Mouse (Mus musculus) ZHBTc4 (cell line): ENCODE measurements at regions not wholly inside any gene's neighbourhood (a gene's known extent, or its start where the extent isn't known, plus 50 kb on each side); places are given as distances from the start of the nearest gene placed in this dataset.

Source experiments
- DNase-seq: peaks from one replicate; pipeline ENCODE4 v3.0.0-alpha.2; 2011; ENCODE audit warnings: low read depth, low spot score

GRCm38 (mm10) chr6:127298105-127298504 is 146.1 kb upstream of the Ccnd2 start:
- no peak for DNase-seq

DNA sequence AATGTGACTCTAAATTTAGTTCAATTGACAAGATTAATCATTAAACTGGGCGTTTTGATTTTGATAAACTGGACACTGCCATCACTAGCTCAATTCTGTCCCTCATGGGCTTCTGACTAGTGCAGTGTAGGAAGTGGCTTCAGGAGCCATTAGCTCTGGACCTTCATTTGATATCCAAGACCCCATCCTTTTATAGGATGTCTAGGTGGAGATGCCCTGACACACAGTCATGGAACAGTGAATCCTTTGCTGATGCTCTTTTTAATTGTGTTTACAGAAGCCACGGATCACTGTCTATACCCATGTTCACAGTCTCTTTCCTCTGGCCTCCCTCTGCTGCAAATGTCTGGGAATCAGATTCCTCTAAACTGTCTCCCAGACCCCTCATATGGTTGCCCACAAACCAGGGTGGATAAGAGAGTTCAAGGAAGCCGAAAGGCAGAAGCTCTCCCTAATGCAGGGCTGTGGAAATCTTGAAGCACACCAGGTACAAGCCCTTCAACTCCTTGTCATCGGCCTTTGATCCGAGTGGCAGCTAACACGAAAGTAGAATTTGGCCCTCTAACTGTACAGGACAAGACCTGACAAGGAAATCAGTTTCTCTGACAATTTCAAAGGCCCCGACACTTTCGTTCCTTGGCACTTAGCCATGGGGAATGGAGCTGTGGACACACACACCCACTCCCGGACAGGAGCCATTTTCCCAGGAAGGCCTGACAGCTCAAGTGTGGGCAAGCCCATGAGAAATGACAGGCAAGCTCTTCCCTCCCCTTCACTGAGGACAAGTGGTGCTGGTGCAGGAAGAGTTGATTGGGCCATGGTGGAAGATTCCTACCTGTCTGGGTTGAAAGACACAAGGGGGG is 135.2 kb upstream of the Parp11 start:
- no peak for DNase-seq

DNA sequence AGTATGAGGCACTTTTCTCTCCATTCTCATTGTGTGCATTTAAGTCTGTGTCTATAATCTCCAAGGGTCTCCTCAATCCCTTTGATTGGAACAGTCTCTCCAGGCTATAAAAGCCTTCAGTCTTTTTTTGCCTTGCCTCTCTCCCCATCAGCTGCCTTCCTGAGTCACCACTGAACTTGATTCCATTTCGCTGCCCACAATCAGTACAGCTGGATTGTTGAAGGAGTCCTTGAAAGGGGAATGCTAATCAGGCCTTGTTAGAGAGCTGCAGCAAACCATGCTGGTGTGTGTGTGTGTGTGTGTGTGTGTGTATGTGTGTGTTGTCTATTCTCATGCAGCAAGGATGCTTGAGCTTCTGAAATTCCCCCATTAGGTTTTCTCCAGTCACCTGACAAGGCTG is 129.3 kb upstream of the Parp11 start:
- DNase-seq: peak; percentile 15

DNA sequence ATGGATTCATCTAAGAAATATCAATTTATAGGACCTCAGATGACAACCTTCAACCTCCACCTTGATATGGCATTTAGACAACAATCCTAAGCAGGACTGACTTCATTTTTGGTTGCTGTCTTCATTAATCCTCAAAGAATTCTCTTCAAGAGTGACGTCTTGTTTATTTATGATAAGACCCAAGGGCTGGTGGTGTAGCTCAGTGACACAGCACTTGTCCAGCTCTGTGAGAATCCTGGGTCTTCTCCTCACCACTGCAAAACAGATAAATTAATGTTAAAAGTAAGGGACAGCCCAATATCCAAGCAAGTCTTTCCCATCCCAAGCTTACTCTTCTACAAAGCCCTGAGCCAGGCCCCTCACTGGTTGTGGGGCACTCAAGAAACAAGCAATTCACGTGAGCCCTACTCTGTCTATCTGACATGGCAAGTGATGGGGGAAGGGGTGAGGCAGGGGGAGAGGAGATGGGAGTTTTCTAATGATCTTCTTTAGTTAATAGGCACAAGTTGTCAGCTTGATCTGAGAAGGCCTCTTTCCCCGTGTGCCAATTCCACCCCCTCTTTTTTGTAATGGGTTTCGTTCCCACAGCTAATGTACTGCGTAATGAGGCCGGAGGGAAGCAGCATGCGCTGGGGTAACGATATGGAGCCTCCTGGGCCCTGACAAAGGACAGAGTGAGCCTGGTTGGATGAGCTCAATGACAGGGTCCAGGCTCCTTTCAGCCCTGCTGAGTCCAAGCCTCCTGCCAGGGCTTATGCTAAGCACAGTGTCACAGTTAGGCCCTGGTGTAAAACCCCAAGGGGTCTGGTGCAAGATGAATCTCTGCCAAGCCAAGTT is 127.7 kb upstream of the Parp11 start:
- DNase-seq: no peak

- DNase-seq: no peak
These were observed 126.0 kb upstream of the Parp11 start for GRCm38 (mm10) chr6:127320600-127320999.

GRCm38 (mm10) chr6:127321031-127321430 is 125.6 kb upstream of the Parp11 start:
- no peak for DNase-seq

DNA sequence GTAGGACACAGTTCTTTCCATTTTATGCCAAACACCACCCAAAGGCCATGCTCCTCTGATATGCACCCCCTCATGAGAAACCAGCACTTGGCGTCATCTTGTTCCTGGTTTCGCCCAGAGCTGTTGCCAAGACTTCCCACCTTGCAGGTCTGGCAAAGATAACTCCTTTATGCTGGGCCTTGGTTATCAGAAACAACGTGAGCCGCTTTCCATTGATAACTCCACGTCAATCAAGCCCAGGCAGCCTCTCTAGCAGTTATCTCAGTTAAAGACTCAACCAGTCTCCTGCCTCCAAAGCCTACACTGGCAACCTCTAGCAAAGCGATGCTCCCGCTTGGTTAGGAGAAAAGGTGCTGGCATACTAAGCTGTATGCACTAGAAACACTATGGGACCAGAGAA is 124.2 kb upstream of the Parp11 start:
- DNase-seq: no peak

GRCm38 (mm10) chr6:127324984-127325383 is 121.7 kb upstream of the Parp11 start:
- no peak for DNase-seq

GRCm38 (mm10) chr6:127325596-127326332 is 120.9 kb upstream of the Parp11 start:
- no peak for DNase-seq

DNA sequence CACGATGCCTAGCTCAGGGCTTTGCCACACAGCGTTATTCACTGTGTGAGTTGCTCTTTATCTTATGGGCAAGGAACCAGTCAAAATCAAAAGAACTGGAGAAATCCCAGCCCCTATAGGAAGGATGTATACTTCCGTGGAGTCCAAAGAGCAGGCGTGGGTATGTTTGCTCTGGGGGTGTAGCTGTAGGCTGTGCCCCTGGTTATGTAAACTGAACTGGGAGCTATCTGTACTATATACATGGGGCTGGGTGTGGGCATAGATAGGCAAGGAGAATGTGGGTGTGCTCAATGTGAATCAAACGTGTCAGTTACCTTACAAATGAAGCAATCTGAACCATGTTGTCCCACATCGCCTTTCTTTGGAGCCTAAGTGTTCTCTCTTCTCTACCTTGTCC is 120.3 kb upstream of the Parp11 start:
- no peak for DNase-seq

- DNase-seq: no peak
These were observed 117.2 kb upstream of the Parp11 start for GRCm38 (mm10) chr6:127329191-127330014.

- DNase-seq: peak; percentile 90
These were observed 116.5 kb upstream of the Parp11 start for GRCm38 (mm10) chr6:127330015-127330705.

DNA sequence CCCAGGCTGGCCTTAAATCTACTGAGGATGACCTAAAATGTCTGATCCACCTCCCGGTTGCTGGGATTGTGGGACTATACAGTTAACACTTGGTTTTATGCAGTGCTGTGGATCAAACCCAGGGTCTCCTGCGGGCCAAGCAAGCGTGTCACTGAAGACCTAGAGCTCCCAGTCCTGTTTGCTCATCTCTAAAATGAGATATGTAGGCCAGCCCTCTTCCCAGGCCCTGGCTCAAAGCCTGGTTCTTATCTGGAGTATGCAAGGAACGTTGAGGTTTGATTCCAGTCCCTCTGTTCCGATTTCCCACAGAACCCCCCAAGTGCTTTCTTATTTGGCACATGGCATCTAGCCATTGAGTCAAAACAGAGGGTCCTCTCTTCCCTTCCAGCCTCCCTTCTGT is 115.5 kb upstream of the Parp11 start:
- DNase-seq: no peak

- DNase-seq: no peak
These were observed 112.4 kb upstream of the Parp11 start for GRCm38 (mm10) chr6:127334256-127334655.

DNA sequence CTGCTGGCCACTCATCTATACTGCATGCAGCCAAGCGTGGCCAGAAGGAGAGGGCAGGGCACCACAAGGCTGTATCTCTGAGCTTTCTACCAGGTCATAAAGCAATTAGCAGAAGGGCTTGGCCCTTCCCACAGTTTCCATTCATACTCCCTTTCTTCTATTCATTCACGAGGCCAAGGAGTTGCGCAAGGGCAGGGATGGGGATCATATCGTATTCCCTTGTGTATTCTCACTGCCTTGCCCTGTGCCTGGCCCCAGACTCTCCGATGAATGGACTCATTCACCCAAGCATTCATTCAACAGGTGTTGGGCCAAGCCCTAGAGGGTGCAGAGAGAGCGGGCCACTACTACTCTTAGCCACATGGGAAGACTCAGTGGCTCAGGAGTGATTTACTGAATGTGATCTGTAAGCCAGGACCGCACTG is 111.2 kb upstream of the Parp11 start:
- DNase-seq: peak; percentile 51

- DNase-seq: peak; percentile 47
These were observed 110.5 kb upstream of the Parp11 start for GRCm38 (mm10) chr6:127335996-127336660.

GRCm38 (mm10) chr6:127336681-127337397 is 109.8 kb upstream of the Parp11 start:
- DNase-seq: peak; percentile 94

DNA sequence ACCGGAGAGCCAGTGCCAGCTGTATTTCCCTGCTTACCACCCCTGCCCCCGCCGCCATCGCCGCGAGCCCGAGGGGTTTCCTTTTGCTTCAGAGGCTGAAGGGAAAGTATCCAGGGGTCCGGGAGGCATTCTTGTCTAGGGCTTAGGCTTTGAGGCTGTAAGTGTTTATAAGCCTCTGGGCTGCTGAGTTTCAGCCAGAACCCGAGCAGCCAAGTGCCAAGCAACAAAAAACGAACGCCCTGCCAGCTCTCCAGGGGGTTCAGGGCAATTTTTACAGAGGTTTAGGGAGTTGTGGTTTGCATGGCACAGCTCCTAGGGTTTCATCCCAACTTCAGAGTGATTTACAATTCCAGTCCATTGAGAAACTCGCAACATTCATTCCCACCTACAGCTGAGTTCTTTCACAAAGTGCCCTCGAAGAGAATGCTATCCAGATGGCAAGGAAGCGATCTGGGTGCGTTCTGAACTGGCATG is 109.2 kb upstream of the Parp11 start:
- no peak for DNase-seq

GRCm38 (mm10) chr6:127338412-127338811 is 108.2 kb upstream of the Parp11 start:
- no peak for DNase-seq
